ENCODE assay signal across 8 mouse cellular contexts in genomic region chr13:113034950-113035421, GRCm38 (mm10). TPM values are rescaled to one million over a fixed set of nuclear protein-coding genes. Genes with fewer than 3 reads are reported as not detected.
A peak's percentile ranks its signal among the peaks of the same experiment; 100 is the strongest.
DNase-seq lines count a peak whose midpoint lies in the region; ATAC-seq and TF ChIP-seq lines count a peak whose summit lies in the region.

Cdc20b (plus strand) TSS chr13:113035111.

- WGBS in intestine, embryonic 15.5 days, result under 1% methylated on average over 46 of the region's 46 CpGs
- WGBS in liver, embryonic 14.5 days (ENCODE audit: insufficient replicate concordance), result under 1% methylated on average over 46 of the region's 46 CpGs
- WGBS in stomach, embryonic 14.5 days, result under 1% methylated on average over 46 of the region's 46 CpGs

- H3K9ac ChIP-seq in intestine, embryonic 15.5 days, result peak within 1 kb of the TSS; percentile 42
- 0 out of 2 replicates have a peak within 1 kb of the TSS, but pooled peaks have one; percentile 18 for H3K9ac ChIP-seq in liver, embryonic 14.5 days (replicated peaks)
- no peak within 1 kb of the TSS; the same call in 1 of the 2 replicates for H3K9ac ChIP-seq in stomach, embryonic 14.5 days (replicated peaks; ENCODE audit: low read depth, low read length)

- ATAC-seq in common myeloid progenitor, adult 5-6 weeks (replicated peaks; ENCODE audit: low read depth, poor library complexity, severe bottlenecking), result peak; percentile 46
- peak; percentile 50 for ATAC-seq in intestine, embryonic 15.5 days
- ATAC-seq in liver, embryonic 14.5 days (ENCODE audit: insufficient read depth), result peak; percentile 77
- ATAC-seq in stomach, embryonic 14.5 days (ENCODE audit: insufficient number of reproducible peaks, insufficient read depth, low FRiP score, low read depth), result no peak

- peak within 1 kb of the TSS; percentile 96 for H3K4me2 ChIP-seq in intestine, embryonic 15.5 days (replicated peaks)
- H3K4me2 ChIP-seq in liver, embryonic 14.5 days (ENCODE audit: low read depth), result peak within 1 kb of the TSS; percentile 86
- H3K4me2 ChIP-seq in stomach, embryonic 14.5 days (replicated peaks; ENCODE audit: low read depth, low read length), result peak within 1 kb of the TSS; percentile 95

- no peaks in the 10 kb centered on the region for H3K36me3 ChIP-seq in intestine, embryonic 15.5 days
- no peaks in the 10 kb centered on the region for H3K36me3 ChIP-seq in liver, embryonic 14.5 days (replicated peaks; ENCODE audit: control insufficient read depth, insufficient read depth, low read depth)
- no peaks in the 10 kb centered on the region for H3K36me3 ChIP-seq in stomach, embryonic 14.5 days (ENCODE audit: control insufficient read depth, insufficient read depth, low read length)

- intact Hi-C loops in gastrocnemius, postnatal 36 days (cut with DNase I), result loop anchor here (5.0 to 10.0 kb wide), 4 partner anchors 38 to 363 kb away; no protein-coding TSS in a partner anchor

- H3K4me1 ChIP-seq in intestine, embryonic 15.5 days (replicated peaks), result peaks cover 16% of the 10 kb centered on the region
- H3K4me1 ChIP-seq in liver, embryonic 14.5 days (replicated peaks; ENCODE audit: control insufficient read depth in 2 of 2, insufficient read depth in 2 of 2, low read length in 1 of 2), result 0 out of 4 replicates have a peak, but pooled peaks cover 0 to 2% of the 10 kb centered on the region in 2 experiments
- peaks cover 10% of the 10 kb centered on the region; the same call in 1 of the 2 replicates for H3K4me1 ChIP-seq in stomach, embryonic 14.5 days (ENCODE audit: control insufficient read depth, insufficient read depth, low read length)

- no peak for TF ChIP-seq CTCF in liver, embryonic 14.5 days (IDR thresholded peaks at IDR 0.05; ENCODE audit: low read depth)

- H3K27ac ChIP-seq in intestine, embryonic 15.5 days, result no peak within 1 kb of the TSS
- no peak within 1 kb of the TSS for H3K27ac ChIP-seq in liver, embryonic 14.5 days
- no peak within 1 kb of the TSS for H3K27ac ChIP-seq in stomach, embryonic 14.5 days (ENCODE audit: low read length)

- no peak for TF ChIP-seq EP300 in liver, embryonic 14.5 days (IDR thresholded peaks at IDR 0.05; ENCODE audit: low read depth)

- DNase-seq in left cerebral cortex, adult 18-20 months (ENCODE audit: low spot score in 2 of 2), result peak; percentile 26 to 34
- no peak for DNase-seq in left cerebral cortex, adult 11 months (ENCODE audit: low spot score)
- DNase-seq in gastrocnemius, postnatal 36 days, result peak; percentile 6 to 21
- peak; percentile 44 to 53 (median 49) for DNase-seq in liver, embryonic 14.5 days (ENCODE audit: low read depth in 3 of 3, low spot score in 3 of 3)
- DNase-seq in naive thymus-derived CD4-positive, alpha-beta T cell, adult 2 months (ENCODE audit: low read depth), result peak; percentile 87

- no peaks in the 10 kb centered on the region for H3K9me3 ChIP-seq in intestine, embryonic 15.5 days
- no peaks in the 10 kb centered on the region for H3K9me3 ChIP-seq in liver, embryonic 14.5 days (ENCODE audit: control insufficient read depth, low read length)
- H3K9me3 ChIP-seq in stomach, embryonic 14.5 days (ENCODE audit: control insufficient read depth, low read depth, low read length), result no peaks in the 10 kb centered on the region

- H3K27me3 ChIP-seq in intestine, embryonic 15.5 days (replicated peaks), result peaks cover 28% of the 10 kb centered on the region
- peaks cover 59% of the 10 kb centered on the region for H3K27me3 ChIP-seq in liver, embryonic 14.5 days (ENCODE audit: control insufficient read depth, insufficient read depth, low read length)
- peaks cover 16% of the 10 kb centered on the region for H3K27me3 ChIP-seq in stomach, embryonic 14.5 days (ENCODE audit: control insufficient read depth, insufficient read depth, low read length)

- H3K4me3 ChIP-seq in intestine, embryonic 15.5 days (replicated peaks), result peak within 1 kb of the TSS; percentile 54
- peak within 1 kb of the TSS; percentile 53 to 57 for H3K4me3 ChIP-seq in liver, embryonic 14.5 days (ENCODE audit: insufficient read depth in 1 of 2, low read depth in 2 of 2, low read length in 2 of 2)
- H3K4me3 ChIP-seq in stomach, embryonic 14.5 days (ENCODE audit: low read depth, low read length), result peak within 1 kb of the TSS; percentile 55

RNA-seq across cellular contexts. Expression of gene Cdc20b, which starts in this region (rescaled TPM):
- not detected for total RNA-seq in left cerebral cortex, adult 18-20 months (2021)
- total RNA-seq in common myeloid progenitor, adult 5-6 weeks (2017), result not detected in 2 replicates
- not detected for total RNA-seq in gastrocnemius, postnatal 36 days (2021)
- not detected in 2 replicates for polyA plus RNA-seq in intestine, embryonic 15.5 days (2015; fragmentation: Nextera tagmentation; extraction: Ambion mirVana)
- 0.02 TPM in 1 of 2 replicates, not detected in the other for polyA plus RNA-seq in liver, embryonic 14.5 days (2012; rRNA removed)
- polyA plus RNA-seq in liver, embryonic 14.5 days (2014; fragmentation: Nextera tagmentation; extraction: Ambion mirVana), result not detected in 2 replicates
- not detected in 2 replicates for polyA plus RNA-seq in stomach, embryonic 14.5 days (2014; fragmentation: Nextera tagmentation; extraction: Ambion mirVana)

Comparison
In these comparisons a context has a peak if more than half of its experiments do, and no peak if none do; other contexts are left out.
1. Peak in DNase-seq in left cerebral cortex, adult 18-20 months; RNA of the gene not detected or under 1 TPM.
2. Peak in ATAC-seq in common myeloid progenitor, adult 5-6 weeks; RNA of the gene not detected or under 1 TPM.
3. Peak in DNase-seq in gastrocnemius, postnatal 36 days; RNA of the gene not detected or under 1 TPM.
4. Peak in ATAC-seq, H3K4me3 ChIP-seq, H3K9ac ChIP-seq and H3K4me2 ChIP-seq in intestine, embryonic 15.5 days; RNA of the gene not detected or under 1 TPM.
5. Peak in DNase-seq, ATAC-seq, H3K4me3 ChIP-seq, H3K9ac ChIP-seq and H3K4me2 ChIP-seq in liver, embryonic 14.5 days; RNA of the gene not detected or under 1 TPM.